Mouse (Mus musculus) liver, adult (tissue): ENCODE results near the gene Ext2.

ENCODE experiments used
- GATA4 ChIP-seq: IDR thresholded peaks from 2 replicates; pipeline ENCODE4 v1.6.1; 2014; ENCODE audit warnings: mild to moderate bottlenecking, low read length; ENCODE audit not compliant: insufficient replicate concordance

Ext2 gene

DNA sequence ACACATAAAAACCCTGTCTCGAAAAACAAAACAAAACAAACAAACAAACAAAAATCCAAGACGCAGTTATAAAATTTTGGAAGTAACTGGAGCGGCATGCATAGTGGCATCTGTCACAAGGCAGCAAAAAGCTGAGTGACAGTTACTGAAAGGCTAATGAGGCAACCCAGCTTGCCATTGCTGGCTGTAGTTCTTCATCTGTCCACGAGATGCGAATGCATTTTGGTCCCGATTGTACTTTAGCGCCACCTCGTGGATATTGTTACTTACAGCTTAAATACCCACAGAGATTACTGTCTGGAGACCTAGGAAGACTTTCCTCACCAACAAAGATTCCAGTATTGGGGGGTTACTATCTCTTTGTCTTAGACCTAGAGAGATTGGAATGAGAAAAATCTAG, 1.2 kb upstream of the Ext2 start:
- no peak for TF ChIP-seq GATA4

DNA sequence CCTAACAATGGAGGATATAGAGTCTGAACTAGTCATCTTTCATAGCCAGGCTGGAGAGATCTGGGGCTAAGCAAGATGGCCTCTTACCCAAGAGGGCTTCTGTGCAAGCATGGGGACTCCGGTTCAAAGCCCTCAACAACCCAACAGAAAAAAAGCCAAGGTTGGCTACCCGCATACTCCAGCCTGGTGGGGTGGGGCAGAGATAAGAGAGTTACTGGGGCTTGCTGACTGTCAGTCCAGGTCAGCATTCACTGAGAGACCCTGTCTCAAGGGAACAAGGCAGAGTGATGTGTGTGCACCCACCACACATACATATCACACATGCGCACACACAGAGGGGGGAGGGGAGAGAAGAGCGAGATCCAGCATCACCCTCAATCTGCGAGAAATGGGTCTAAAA, 4.6 kb downstream of the Ext2 start:
- TF ChIP-seq GATA4, result no peak

DNA sequence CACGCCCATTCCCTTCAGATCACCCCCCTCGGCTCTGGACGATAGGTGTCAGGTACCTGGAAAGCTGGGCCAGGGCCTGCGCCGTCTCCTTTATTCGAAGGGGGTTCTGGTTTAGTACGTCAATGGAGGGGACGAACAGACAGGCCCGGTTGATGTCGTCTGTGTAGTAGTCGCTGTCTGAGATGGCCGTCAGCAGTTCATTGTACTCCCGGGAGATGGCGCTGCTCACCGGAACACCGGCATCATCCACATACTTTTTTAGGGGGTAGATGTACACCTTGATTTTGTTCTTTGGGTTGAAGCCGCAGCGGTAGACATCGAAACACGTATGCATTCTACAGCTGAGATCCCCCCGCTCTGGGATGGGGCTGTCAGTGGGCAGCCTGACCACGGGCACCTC, 9.0 kb downstream of the Ext2 start:
- no peak for TF ChIP-seq GATA4

DNA sequence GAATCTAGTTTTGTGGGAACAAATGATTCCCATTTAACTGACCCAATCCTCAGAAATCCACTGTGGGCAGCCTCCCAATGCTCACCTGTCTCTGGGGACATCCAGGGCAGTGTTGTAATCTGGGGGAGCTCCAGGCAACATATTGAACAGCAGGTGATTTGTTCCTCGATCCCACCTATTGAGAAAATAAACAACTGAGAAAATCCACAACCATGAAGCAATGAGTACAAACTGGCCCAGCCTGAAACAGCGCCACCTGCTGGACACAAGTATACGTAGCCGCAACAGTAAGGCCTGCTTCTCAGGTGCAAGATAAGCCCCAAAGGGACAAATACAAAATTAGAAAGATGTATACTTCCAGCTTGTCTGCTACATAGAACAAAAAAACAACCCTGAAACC, 10.6 kb downstream of the Ext2 start:
- TF ChIP-seq GATA4, result no peak

DNA sequence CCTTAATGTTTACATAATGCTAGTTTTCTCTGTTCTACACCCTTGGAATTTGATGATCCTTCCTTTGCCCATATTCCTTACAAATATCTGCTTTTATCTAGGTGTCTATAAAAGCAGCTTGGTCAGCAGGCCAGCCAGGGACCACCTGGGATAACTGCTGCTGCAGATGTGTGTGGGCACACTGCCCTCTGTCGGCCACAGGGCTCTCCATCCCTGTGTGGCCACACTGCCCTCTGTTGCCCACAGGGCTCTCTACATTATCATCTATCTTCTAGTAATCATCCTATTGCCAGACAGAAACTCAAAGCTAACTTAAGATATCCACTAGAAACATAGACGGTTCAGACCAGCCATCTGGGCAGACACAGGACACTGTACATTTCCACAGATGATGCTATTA, 12.4 kb downstream of the Ext2 start:
- TF ChIP-seq GATA4, result no peak; the same call in 1 of the 2 replicates

DNA sequence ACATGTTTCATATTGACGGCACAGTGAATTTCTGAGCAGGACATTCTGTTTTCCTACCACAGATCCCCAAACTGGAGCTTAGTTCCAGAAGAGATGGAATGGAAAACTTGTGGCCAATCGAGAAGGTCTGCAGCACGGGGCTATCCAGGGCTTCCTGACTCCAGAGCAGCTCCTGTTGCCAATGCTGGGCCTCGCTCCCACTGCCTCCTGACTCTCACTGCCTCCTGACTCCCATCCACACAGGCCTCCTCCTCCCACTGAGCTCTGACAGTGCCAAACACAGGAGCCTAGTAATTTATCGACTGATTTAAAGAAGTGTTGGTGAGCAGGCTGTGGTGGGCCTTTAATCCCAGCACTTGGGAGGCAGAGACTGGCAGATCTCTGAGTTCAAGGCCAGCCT, 14.3 kb downstream of the Ext2 start:
- TF ChIP-seq GATA4, result no peak

DNA sequence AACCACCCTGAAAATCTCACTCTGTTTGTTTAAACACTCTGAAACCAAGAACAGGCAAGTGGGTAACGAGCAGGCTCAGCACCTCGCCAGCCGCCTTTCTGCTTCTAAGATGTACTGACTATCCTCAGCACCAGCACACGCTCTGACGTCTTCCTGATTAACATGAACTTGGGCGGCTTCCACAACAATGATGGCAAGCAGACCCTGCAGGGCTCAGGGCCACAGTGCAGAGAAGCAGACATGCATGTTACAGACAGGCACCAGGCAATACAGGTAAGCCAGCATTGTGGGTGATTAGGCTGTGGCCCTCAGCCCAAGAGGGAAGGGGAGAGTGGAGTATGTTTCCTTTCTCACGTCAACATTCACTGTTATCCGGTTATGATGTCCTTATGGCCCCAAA, 14.9 kb downstream of the Ext2 start:
- TF ChIP-seq GATA4, result no peak

DNA sequence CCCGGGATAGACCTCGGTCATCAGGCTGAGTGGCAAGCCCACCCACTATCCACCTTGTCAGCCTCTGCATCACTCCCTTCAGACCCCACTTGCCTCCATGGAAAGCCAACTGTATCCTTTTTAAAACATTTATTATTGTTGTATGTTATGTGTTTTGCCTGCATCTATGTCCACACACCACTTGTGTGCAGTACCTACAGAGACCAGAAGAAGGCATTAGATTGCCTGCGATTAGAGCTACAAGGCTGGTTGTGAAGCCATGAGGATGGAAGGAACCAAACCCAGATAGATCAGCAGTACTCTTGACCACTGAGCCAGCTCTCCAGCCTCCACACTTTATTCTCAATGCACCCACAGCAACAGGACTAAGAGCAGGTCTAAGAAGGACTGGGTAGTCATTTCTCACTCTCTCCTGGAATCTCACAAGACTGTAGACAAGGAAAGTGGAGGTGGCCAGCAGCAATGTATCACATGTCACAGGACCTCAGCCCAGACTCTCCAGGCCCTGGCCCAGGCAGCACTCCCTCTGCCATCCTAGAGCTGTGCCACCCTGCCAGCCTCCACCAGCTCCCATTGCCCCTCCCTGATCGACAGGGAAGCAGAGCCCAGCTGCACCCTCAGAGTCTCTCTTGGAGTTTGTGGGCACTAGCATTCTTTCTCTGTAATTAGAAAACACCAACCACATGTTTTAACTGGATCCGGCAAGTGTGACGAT, 15.7 kb downstream of the Ext2 start:
- TF ChIP-seq GATA4, result no peak

DNA sequence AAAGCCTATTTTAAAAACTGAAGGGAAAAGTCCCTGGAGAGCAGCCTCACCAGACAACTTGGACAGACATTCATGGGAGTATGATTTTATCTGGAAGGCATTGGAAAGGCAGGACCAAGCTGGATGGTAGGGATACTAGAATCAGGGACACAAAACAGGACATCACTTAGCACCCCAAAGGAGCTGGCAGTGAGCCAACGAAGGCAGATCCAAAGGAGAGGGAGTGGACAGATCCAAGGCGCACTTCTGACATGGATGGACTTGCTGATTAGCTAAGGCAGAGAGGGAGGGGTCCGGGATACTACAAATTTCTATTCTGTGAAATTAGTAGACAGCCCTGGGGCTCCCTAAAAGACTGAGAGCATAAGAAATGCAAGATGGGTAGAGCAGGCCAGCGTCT, 16.8 kb downstream of the Ext2 start:
- TF ChIP-seq GATA4, result no peak

DNA sequence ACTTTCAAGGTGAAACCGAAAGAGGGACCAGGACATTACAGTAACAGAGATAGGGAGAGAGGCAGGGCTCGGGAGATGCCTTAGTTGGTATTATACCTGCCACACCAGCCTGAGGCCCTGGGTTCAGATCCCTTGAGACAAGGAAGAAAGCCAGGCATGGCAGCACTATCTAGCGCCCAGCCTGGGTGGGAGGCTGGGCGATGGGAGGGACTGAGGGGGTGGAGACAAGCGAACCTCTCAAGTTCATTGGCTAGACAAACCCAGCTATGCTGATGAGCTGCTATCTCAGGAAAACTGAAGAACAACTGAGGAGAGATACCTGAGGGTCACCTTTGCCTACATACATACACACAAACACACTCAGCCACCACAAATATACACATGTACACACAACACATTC, 17.3 kb downstream of the Ext2 start:
- TF ChIP-seq GATA4, result no peak

DNA sequence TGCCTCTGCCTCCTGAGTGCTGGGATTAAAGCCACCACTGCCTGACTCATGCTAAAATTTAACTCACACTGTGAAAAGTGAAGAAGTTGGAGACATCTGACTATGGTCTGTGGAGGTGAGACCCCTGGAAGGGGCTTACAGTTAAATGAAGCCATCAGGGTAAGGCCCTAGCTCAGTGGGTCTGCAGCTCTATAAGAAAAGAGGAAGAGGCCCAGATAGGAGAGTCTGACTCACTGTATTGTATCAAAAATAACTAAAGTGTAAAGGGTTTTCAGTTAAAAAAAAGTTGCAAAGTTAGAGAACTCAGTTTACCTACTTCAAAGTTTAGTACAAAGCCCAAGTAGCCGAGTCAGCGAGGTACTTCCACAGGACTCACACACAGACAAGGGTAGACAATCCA, 19.4 kb downstream of the Ext2 start:
- TF ChIP-seq GATA4, result no peak

DNA sequence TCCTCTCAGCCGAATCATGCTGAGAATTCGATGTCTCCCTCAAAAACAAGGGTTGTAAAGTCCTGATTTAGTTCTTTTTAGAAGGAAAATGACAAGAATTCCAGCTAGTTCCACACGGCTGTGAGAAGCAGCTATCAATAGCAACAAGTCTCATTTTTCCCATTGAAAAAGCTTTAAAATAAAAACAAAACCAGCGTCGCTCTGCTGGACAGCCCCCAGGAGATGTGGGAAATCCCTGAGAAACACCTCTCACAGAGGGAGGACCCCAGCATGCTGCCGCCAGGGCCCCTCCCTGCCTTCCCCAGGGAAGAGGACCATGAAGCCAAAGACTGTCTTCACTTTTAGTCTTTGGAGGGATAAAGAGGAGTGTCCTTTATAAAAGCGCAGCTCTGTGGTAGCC, 21.3 kb downstream of the Ext2 start:
- no peak for TF ChIP-seq GATA4

DNA sequence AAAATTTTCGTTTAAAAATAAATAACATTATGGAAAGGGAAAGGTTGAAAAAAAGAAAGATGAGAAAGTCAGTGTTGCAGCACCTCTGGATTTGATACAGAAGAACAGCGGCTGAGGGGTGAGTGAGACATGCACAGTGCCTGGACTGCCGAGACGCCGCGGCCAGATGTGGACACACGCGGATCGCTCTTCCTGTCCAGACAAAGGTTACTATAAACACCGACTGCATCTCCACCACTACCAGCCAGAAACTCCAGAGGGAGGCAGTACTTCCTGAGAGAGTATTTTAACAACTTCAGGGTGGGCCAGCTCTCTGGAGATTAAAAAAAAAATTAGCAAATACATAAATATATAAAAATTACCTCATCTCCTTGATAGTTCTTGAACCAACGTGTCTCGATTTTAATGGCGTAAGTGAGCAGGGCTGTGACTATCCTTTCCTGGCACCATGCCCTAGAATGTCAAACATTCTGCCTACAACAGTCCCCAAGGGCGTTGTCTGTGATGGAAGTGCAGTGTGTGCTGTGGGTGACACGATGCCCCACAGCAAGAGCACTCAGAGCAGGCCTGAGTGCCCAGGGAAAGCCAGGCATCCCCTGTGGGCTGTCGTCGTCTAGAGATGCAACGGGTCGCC, 25.1 kb downstream of the Ext2 start:
- no peak for TF ChIP-seq GATA4

DNA sequence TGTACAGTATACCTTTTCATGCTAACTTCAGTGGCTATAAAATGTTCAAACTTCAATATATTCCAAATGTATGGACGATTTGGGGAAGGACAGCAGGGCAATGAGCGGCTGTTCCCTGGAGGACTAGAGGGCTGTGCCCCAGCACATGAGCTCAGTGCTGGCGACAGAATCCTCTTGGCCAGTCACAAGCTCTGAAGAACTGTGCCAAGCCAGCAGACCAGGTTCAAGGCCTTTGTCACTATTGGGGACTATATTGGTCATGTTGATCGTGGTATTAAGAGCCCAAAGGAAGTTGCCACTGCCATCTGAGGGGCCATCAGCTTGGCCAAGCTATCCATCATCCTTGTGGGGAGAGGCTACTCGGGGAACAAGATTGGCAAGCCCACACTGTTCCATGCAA, 28.0 kb downstream of the Ext2 start:
- TF ChIP-seq GATA4, result no peak

DNA sequence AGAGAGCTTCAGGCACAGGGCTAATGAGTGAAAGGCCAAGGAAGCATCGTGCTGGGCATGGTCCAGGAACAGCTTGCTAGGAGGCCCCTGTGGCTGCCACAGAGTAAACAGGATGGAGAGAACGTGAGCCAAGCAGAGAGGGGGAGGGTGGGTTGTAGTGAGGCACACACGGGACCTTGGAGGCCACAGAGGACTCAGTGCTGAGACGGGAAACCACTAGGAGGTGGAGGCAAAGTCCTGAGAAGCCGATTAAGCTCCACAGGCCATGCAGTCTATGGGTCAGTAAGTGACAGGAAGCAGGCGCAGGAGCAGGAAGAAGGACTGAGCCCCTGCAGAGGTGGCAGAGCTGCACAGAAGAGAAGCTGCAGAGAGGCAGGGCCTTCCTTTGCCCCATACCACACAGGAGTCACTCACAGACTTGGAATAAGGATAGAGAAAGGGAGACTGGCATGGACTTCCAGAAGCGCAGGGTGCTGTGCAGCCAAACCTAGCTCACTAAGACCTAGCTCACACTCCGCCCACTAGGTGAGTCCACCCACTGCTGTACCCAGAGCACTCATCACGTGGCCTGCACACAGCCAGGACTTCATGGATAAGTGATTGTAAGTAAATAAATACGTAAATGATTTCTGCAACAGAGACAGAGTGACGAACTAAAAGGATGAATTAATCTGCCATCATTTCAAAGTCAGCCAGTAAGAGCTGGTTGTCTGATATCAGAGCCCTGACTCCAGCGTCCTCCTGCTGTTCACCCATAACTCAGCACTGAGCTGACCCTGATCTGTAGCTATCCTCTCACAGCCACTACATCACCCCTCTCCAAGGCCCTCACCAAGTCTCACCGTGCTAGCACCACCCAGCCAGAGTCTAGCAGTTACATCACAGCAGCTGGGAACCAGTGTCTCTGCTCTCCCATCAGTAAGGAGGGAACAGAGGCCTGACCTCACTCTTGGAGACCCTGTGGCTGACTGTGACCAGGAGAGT, 30.6 kb downstream of the Ext2 start:
- peak; percentile 22; the same call in 1 of the 2 replicates for TF ChIP-seq GATA4

DNA sequence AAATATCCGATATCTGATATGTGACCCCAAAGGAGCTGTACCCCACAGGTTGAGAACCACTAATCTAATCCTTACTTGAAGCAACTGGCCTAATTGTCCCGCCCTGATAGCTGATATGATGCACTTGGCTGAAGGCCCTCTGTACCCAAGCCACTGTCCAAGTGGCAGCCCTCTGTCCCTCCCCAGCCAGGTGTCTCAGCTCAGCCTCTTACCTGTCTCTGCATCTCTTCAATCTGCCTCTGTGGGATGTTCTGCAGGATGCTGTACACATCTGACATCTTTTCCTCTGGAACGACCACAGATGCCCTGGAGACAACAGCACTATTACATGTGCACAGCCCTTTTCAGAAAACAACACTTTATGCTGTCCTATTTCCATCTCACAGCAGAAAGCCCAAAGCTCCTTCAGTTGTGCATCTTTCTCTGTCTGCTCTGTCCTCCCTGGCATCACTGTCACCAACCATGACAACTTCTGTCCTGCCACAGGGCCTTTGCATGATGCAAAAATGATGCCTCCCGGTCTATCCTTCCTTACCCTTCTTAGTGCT, 31.5 kb downstream of the Ext2 start:
- TF ChIP-seq GATA4, result no peak

DNA sequence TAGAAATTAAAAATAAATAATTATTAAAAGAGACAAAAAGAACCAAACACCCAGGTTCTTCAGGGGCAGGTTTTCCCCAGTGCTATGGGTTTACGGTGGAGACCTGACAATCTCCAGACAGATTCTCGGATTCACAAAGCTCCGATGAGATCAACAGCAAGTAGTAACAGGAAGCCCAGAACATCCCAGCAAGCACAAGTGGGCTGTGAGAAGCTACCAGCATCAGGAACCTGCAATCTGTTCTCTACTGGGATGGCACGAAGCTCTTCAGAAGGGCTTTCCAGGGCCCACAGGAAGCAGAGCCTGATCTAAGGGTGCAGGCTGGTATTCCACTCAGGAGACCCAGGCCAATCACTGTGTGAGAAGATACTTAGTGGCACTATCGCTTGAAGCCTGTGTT, 33.8 kb downstream of the Ext2 start:
- TF ChIP-seq GATA4, result no peak
